Mouse (Mus musculus) adipocyte (in vitro differentiated cells): ENCODE measurements at regions not wholly inside any gene's neighbourhood (a gene's known extent, or its start where the extent isn't known, plus 50 kb on each side); places are given as distances from the start of the nearest gene placed in this dataset.

Source experiments
- DNase-seq: peaks from one replicate; pipeline ENCODE4 v3.0.0-alpha.2; 2016; ENCODE audit warnings: low spot score

GRCm38 (mm10) chr8:7011881-7012280, 1649.2 kb downstream of the Efnb2 start:
- DNase-seq: peak; percentile 46

DNA sequence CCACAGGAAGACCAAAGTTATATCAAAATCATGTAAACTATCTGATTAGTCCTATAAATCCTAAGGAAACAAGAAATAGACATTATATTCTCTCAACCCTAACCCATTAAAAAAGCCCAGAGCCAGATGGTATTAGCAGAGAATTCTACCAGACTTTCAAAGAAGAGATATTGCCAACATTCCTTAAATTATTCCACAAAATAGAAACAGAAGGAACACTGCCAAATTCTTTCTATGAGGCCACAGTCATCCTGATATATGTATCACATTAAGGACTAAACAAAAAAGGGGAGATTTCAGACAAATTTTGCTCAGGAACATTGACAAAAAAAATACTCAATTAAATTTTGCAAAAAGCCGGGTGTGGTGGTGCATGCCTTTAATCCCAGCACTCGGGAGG, 1669.5 kb downstream of the Efnb2 start:
- DNase-seq: no peak

- DNase-seq: no peak
These were observed 1671.5 kb downstream of the Efnb2 start for GRCm38 (mm10) chr8:6989359-6990095.

DNA sequence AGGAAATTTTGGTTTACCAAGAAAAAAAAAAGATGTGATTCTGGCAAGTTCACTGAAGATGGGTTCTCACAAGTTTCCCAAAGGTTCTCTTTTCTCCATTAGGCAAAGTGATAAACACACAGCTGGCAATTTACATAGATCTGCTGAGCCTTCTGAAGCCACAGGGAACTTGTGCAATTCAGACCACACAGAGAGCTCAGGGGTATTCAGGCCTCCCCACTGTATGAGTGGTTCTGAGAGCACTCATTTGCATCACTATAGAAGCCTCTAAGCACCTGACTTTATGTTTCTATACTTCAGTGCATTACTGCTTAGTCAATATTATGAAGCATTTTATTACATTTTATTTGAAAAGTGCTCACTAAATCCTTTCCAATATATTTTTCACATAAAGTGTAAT, 1687.1 kb downstream of the Efnb2 start:
- no peak for DNase-seq

- DNase-seq: peak; percentile 90
These were observed 1697.8 kb downstream of the Efnb2 start for GRCm38 (mm10) chr8:6963006-6963799.

- DNase-seq: no peak
These were observed 1703.0 kb downstream of the Efnb2 start for GRCm38 (mm10) chr8:6958086-6958485.

GRCm38 (mm10) chr8:6954251-6954650, 1706.8 kb downstream of the Efnb2 start:
- DNase-seq: no peak

- no peak for DNase-seq
These were observed 1738.6 kb downstream of the Efnb2 start for GRCm38 (mm10) chr8:6922467-6922866.

DNA sequence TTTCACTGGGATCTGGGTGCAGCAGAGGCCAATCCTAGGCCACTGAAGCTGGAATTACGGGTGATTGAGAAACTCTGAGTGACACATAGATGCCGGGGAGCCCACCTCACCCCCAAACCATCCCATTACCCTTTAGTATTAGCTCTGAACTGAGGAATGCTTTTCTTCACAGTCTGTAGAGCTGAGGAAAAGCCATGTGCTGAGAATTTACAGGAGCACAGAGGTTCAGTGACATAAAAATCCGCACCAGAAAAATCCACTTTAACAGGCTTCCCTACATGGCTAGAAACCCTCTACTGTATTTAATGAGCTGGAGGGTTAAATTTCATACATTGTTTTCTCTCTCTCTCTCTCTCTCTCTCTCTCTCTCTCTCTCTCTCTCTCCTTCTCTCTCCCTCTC, 1753.4 kb downstream of the Efnb2 start:
- DNase-seq: no peak

DNA sequence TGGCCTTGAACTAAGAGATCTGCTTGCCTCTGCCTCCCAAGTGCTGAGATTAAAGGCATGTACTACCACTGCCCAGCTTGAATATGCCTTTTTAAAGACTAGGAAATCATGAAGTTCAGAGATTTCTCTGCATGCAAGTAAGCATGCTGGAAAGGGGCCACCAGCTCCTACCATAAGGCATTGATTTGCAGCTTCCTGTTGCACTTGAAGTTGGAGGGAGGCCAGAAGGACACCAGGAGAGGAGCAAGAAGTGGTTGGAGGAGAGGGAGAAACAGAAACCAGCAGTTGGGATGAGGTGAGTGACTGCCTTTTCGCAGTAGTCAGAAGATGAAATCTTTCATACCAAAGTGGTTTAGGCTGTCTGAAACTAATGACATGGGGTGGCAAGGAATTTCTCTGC, 1769.6 kb downstream of the Efnb2 start:
- DNase-seq: peak; percentile 49

DNA sequence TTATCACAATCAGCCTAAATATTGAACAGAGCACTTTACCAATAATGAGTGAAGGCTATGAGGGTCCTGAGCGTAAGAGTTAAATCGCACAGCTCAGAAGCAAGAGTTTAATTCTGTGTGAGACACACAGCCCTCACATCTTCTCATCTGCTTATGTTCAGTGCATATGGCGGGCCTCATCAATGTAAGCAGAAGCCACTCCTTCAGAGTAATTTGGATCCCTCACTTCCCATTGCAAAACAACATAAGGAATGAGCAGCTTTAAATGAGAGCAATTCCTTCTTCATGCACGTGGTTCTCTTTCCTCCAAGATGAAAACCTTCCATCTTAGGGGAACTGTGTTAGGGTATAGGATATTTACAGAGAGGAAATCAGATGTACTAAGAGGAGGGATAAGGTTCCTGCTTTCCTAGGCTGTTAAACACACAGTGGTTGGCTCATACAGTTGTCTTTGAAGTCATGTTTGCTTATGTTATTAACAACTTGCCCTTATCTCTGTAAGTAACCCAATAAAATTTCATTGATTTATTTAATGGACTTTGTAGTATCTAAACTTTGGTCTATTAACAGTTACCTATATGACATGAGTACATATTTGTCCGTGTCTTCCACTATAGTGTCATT, 1774.2 kb downstream of the Efnb2 start:
- DNase-seq: no peak

DNA sequence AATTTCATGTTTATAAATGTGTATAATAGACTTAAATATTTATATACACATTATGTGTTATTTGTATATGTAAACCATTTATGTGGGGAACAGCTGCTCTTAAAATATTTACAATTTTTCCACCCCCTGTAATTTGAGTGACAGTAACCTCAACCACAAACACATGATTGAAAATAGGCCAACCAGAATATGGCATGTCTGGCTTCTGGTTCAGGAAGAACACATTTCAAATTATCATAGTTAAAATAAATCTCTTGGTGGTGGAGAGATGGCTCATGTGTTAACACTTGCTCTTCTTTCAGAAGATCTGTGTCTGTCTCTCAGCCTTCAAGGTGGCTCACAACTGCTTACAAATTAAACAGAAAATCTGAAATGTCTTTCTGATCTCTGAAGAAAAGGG, 1776.2 kb downstream of the Efnb2 start:
- no peak for DNase-seq

DNA sequence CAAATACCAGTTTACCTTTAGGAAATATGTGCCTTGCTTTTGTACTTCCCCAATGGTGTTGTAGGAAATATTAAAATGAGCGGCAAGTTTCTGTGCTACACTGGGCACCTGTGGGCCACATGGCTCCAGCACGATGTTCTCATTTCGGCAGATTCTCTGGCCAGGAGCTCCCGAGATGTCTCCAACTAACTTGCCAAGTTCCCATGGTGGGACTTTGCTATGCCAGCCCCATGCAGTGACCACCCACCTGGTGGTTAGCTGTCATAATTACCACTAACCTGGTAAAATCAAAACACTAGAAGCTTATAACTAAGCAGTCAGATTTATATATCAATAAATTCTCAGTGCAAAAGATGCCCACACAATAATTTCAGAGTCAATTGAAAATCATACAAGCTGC, 1777.5 kb upstream of the Slc10a2 start:
- no peak for DNase-seq
